Mouse (Mus musculus): ENCODE results near the gene Thbd. TPM values are rescaled to one million over a fixed set of nuclear protein-coding genes. Genes with fewer than 3 reads are reported as not detected.

The Thbd gene
- polyA plus RNA-seq, 1 experiment from 2014 or later: 1.3 TPM

DNA sequence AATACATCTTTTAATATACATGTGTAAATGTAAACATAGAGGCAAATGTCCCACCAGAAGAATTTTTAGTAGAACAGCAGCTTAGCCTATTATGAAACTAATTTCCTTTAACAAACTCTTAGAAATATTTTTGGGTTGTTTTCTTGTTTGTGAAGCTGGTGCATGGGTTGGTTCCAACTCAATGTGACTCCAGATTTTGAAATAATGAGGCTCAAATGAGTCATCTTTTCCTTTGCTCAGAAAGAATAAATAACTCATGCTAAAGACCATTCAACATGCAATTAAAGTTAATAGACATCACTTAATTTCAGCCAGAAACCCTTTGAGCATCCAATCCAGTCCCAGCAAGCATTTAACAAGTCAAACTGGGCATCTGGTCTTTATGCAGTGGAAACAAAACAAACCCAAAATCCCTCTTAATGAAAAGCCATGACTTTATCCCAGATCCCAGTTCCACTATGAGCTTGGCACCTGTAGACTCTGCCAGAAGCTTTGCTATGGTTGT, 21.1 kb upstream of the Thbd start:
- no peak overlapping the region for H3K27ac ChIP-seq (ENCODE audit: low read depth, low read length)
- no peaks in the 10 kb centered on the region for H3K27me3 ChIP-seq (ENCODE audit: control insufficient read depth, insufficient read depth, low read length)
- no peak overlapping the region for H3K4me3 ChIP-seq (ENCODE audit: low read depth, low read length)
- no peaks in the 10 kb centered on the region for H3K9me3 ChIP-seq (ENCODE audit: control insufficient read depth, low read length)
- ATAC-seq (ENCODE audit: low read depth): no peak
- H3K36me3 ChIP-seq (ENCODE audit: control insufficient read depth, insufficient read depth, low read length): no peaks in the 10 kb centered on the region
- no peaks in the 10 kb centered on the region for H3K4me1 ChIP-seq (ENCODE audit: control insufficient read depth, insufficient read depth, low read length)
- no peak overlapping the region for H3K4me2 ChIP-seq (ENCODE audit: low read depth, low read length)
- H3K9ac ChIP-seq (replicated peaks; ENCODE audit: low read depth, low read length): no peak overlapping the region

DNA sequence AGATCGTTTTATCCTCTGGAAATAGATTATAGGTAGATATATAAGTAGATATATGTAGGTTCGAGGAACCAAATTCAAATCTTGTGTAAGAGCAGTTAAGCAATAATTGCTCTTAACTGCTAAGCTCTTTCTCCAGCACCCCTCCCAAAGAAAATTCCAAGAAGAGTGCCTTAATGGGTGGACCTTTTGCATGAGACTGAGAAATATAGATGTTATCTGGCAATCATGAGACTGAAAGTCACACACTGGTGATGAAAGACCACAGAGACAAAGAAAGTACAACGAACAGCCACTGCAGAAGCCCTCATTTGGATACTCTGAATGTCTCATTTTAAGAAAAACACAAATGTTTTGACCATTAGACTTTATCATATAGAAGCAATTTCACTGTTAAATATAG, 20.5 kb upstream of the Thbd start:
- Histone ChIP-seq H3K27me3 (ENCODE audit: control insufficient read depth, insufficient read depth, low read length) (no peaks in the 10 kb centered on the region), H3K9ac (replicated peaks; ENCODE audit: low read depth, low read length) (no peak overlapping the region), H3K4me2 (ENCODE audit: low read depth, low read length) (no peak overlapping the region), H3K9me3 (ENCODE audit: control insufficient read depth, low read length) (no peaks in the 10 kb centered on the region), H3K4me1 (ENCODE audit: control insufficient read depth, insufficient read depth, low read length) (no peaks in the 10 kb centered on the region), H3K27ac (ENCODE audit: low read depth, low read length) (no peak overlapping the region), H3K36me3 (ENCODE audit: control insufficient read depth, insufficient read depth, low read length) (no peaks in the 10 kb centered on the region), H3K4me3 (ENCODE audit: low read depth, low read length) (no peak overlapping the region)
- ATAC-seq (ENCODE audit: low read depth): no peak
- 89% methylated on average over 3 of the region's 3 CpGs for WGBS

DNA sequence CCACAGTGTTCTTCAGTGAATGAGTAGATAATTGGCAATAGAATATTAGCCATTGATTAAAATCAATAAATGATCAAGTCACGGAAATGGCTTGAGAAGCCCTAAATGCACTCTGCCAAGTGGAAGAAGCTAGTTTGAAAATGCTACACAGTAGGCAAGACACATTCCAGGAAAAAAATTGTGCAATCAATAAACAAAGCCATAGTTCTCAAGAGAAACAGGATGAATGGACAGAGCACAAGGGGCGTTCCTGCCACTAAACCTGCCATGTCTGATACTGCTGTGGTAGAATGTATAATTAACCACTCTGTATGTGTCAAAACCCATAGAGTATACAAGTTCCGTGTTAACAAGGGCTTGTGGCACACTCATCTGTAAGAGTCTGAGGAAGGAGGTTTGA, 19.6 kb upstream of the Thbd start:
- no peaks in the 10 kb centered on the region for H3K36me3 ChIP-seq (ENCODE audit: control insufficient read depth, insufficient read depth, low read length)
- no peak overlapping the region for H3K4me3 ChIP-seq (ENCODE audit: low read depth, low read length)
- WGBS: 83% methylated on average over 3 of the region's 3 CpGs
- no peaks in the 10 kb centered on the region for H3K4me1 ChIP-seq (ENCODE audit: control insufficient read depth, insufficient read depth, low read length)
- no peaks in the 10 kb centered on the region for H3K27me3 ChIP-seq (ENCODE audit: control insufficient read depth, insufficient read depth, low read length)
- H3K4me2 ChIP-seq (ENCODE audit: low read depth, low read length): no peak overlapping the region
- H3K9me3 ChIP-seq (ENCODE audit: control insufficient read depth, low read length): no peaks in the 10 kb centered on the region
- no peak overlapping the region for H3K27ac ChIP-seq (ENCODE audit: low read depth, low read length)
- no peak for ATAC-seq (ENCODE audit: low read depth)
- no peak overlapping the region for H3K9ac ChIP-seq (replicated peaks; ENCODE audit: low read depth, low read length)

DNA sequence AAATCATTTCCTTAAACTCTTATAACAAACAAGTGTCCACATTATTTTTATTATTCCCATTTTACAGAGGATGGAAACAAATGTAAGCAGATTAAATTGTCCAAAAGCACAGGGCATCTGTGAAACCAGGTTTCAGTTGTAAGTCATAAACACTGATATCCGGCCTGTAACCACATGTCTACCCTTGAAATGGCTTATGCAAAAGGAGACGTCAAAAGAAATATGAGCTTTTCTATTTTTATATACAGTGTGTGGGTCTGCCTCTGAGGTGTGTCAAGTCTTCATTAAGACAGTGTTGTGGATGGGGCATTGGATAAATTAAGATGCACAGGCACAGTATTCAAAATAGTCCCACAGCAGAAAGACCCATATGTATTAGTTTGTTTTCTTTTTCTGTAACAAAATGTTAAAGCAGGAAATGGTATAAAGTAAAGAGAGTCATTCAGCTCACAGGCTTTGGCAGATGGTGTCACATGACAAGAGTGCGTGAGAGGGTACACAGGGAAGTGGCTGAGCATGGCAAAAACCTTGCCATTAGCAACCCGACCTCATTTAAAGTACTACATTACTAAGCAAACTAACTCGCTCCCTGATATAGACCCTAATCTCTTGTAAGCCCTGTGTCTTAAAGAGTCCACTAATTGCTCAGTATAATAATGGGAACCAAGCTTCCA, 17.9 kb upstream of the Thbd start:
- H3K4me1 ChIP-seq (ENCODE audit: control insufficient read depth, insufficient read depth, low read length): no peaks in the 10 kb centered on the region
- H3K36me3 ChIP-seq (ENCODE audit: control insufficient read depth, insufficient read depth, low read length): no peaks in the 10 kb centered on the region
- no peaks in the 10 kb centered on the region for H3K9me3 ChIP-seq (ENCODE audit: control insufficient read depth, low read length)
- H3K4me2 ChIP-seq (ENCODE audit: low read depth, low read length): no peak overlapping the region
- H3K9ac ChIP-seq (replicated peaks; ENCODE audit: low read depth, low read length): no peak overlapping the region
- H3K27me3 ChIP-seq (ENCODE audit: control insufficient read depth, insufficient read depth, low read length): no peaks in the 10 kb centered on the region
- H3K27ac ChIP-seq (ENCODE audit: low read depth, low read length): no peak overlapping the region
- WGBS: 89% methylated on average over 5 of the region's 5 CpGs
- ATAC-seq (ENCODE audit: low read depth): no peak
- H3K4me3 ChIP-seq (ENCODE audit: low read depth, low read length): no peak overlapping the region

DNA sequence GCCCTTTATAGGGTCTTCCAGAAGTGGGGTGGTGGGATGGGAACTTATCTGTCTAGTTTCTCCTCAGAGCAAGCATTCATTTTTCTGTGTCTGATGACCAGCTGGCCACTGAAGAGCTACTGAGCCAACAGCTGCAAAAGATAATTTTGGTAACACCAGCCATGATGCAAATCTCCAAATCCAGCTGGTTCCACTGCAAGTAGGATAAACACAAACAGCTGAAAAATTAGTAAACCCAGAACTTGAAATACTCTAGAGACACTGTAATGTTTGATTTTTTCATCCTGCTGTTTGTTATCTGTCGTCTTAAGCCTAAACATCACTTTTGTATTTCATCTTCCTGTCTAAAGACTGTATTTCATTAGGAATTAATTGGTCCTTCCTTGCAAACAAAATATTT, 13.7 kb upstream of the Thbd start:
- Histone ChIP-seq H3K27ac (ENCODE audit: low read depth, low read length) (no peak overlapping the region), H3K4me1 (ENCODE audit: control insufficient read depth, insufficient read depth, low read length) (no peaks in the 10 kb centered on the region), H3K27me3 (ENCODE audit: control insufficient read depth, insufficient read depth, low read length) (no peaks in the 10 kb centered on the region), H3K4me3 (ENCODE audit: low read depth, low read length) (no peak overlapping the region), H3K36me3 (ENCODE audit: control insufficient read depth, insufficient read depth, low read length) (no peaks in the 10 kb centered on the region), H3K9ac (replicated peaks; ENCODE audit: low read depth, low read length) (no peak overlapping the region), H3K4me2 (ENCODE audit: low read depth, low read length) (no peak overlapping the region), H3K9me3 (ENCODE audit: control insufficient read depth, low read length) (no peaks in the 10 kb centered on the region)
- no peak for ATAC-seq (ENCODE audit: low read depth)
- WGBS: 80% methylated on average over 1 of the region's 1 CpGs

DNA sequence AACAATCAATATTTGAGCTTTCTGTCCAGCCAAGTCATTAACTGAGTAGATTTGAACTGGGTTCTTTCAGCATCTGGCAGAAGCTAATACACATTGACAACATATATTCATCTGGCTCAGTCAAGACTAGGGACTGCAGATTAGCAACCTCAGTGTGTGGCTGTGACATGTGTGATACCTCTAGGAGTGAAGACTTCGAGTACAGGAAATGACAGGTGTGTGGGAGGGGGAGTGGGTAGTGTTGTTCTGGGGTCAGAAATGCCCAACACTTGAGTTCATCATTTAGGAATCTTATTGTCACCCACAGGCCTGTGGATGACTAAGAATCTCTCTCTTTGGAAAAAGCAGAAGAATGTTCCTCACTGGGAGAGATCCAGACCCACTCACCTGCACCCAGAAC, 13.1 kb upstream of the Thbd start:
- no peak for ATAC-seq (ENCODE audit: low read depth)
- Histone ChIP-seq H3K9me3 (ENCODE audit: control insufficient read depth, low read length) (no peaks in the 10 kb centered on the region), H3K4me3 (ENCODE audit: low read depth, low read length) (no peak overlapping the region), H3K4me2 (ENCODE audit: low read depth, low read length) (no peak overlapping the region), H3K4me1 (ENCODE audit: control insufficient read depth, insufficient read depth, low read length) (no peaks in the 10 kb centered on the region), H3K9ac (replicated peaks; ENCODE audit: low read depth, low read length) (no peak overlapping the region), H3K27ac (ENCODE audit: low read depth, low read length) (no peak overlapping the region), H3K27me3 (ENCODE audit: control insufficient read depth, insufficient read depth, low read length) (no peaks in the 10 kb centered on the region), H3K36me3 (ENCODE audit: control insufficient read depth, insufficient read depth, low read length) (no peaks in the 10 kb centered on the region)
- 50% methylated on average over 1 of the region's 1 CpGs for WGBS

DNA sequence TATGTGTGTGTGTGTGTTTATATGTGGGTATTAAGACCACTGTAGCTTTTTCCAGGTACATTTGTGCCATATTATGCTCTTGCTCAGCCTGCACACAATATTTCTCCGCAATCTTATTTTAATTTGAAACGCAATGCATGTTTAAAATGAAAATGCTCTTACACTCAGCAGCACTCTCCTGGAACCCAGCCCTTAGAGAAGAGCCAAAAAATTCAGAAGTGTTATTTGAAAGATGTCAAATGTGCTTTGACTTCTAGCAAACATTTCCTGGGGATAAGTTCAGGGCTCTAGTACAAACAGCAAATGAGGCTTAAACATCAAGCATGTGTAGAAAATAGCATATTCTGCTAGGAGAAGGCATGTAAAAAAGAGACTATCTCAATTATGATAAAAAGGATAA, 11.8 kb upstream of the Thbd start:
- Histone ChIP-seq H3K4me3 (ENCODE audit: low read depth, low read length) (no peak overlapping the region), H3K9me3 (ENCODE audit: control insufficient read depth, low read length) (no peaks in the 10 kb centered on the region), H3K4me2 (ENCODE audit: low read depth, low read length) (no peak overlapping the region), H3K27ac (ENCODE audit: low read depth, low read length) (no peak overlapping the region), H3K36me3 (ENCODE audit: control insufficient read depth, insufficient read depth, low read length) (no peaks in the 10 kb centered on the region), H3K4me1 (ENCODE audit: control insufficient read depth, insufficient read depth, low read length) (no peaks in the 10 kb centered on the region), H3K27me3 (ENCODE audit: control insufficient read depth, insufficient read depth, low read length) (no peaks in the 10 kb centered on the region), H3K9ac (replicated peaks; ENCODE audit: low read depth, low read length) (no peak overlapping the region)
- WGBS: 90% methylated on average over 2 of the region's 2 CpGs
- no peak for ATAC-seq (ENCODE audit: low read depth)

DNA sequence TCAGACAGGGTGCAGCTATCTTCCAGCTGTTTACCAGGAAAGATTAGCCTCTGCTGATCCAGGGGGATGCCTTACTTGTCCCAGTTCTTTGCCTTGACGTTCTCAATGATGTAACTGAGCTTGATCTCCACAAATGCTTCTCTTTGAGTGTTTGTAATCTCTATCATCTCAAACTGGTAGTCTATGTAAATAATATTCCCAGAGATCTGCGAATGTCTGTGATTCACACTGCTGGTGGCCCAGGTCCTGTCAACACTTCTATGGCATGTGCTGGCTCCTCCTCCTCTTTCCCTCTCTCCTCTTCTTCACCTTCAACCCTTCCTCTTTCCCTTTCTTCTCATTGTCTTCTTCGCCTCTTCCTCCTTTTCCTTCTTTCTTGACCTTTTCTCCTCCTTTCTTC, 11.2 kb upstream of the Thbd start:
- Histone ChIP-seq H3K4me3 (ENCODE audit: low read depth, low read length) (no peak overlapping the region), H3K9me3 (ENCODE audit: control insufficient read depth, low read length) (no peaks in the 10 kb centered on the region), H3K36me3 (ENCODE audit: control insufficient read depth, insufficient read depth, low read length) (no peaks in the 10 kb centered on the region), H3K4me2 (ENCODE audit: low read depth, low read length) (no peak overlapping the region), H3K9ac (replicated peaks; ENCODE audit: low read depth, low read length) (no peak overlapping the region), H3K27me3 (ENCODE audit: control insufficient read depth, insufficient read depth, low read length) (no peaks in the 10 kb centered on the region), H3K27ac (ENCODE audit: low read depth, low read length) (no peak overlapping the region), H3K4me1 (ENCODE audit: control insufficient read depth, insufficient read depth, low read length) (no peaks in the 10 kb centered on the region)
- 88% methylated on average over 3 of the region's 3 CpGs for WGBS
- ATAC-seq (ENCODE audit: low read depth): no peak

DNA sequence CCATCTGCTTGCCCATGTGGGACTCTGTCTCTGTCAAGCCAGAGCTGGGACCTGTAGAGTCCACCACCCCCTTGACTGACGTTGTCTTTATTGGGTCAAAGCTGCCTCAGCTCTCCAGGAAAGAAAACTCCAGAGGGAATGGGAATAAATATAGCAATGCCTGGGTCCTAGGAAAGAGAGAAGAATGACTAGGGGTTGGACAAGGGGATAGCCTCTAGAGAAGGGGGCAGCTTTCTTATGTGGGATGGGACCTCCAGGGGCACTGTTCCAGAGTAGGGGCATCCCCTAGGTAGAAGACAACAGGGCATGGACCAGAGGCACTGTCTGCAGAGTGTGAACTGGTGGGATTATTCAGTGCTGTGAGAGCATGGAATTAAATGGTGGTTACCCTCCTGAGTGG, 1.8 kb upstream of the Thbd start:
- no peak for ATAC-seq (ENCODE audit: low read depth)
- Histone ChIP-seq H3K4me1 (ENCODE audit: control insufficient read depth, insufficient read depth, low read length) (peaks cover 17% of the 10 kb centered on the region), H3K36me3 (ENCODE audit: control insufficient read depth, insufficient read depth, low read length) (no peaks in the 10 kb centered on the region), H3K4me3 (ENCODE audit: low read depth, low read length) (no peak overlapping the region), H3K27me3 (ENCODE audit: control insufficient read depth, insufficient read depth, low read length) (peaks cover 29% of the 10 kb centered on the region), H3K9ac (replicated peaks; ENCODE audit: low read depth, low read length) (no peak overlapping the region), H3K4me2 (ENCODE audit: low read depth, low read length) (no peak overlapping the region), H3K9me3 (ENCODE audit: control insufficient read depth, low read length) (no peaks in the 10 kb centered on the region), H3K27ac (ENCODE audit: low read depth, low read length) (no peak overlapping the region)
- 100% methylated on average over 1 of the region's 1 CpGs for WGBS

Measured in neural tube, embryonic 14.5 days (tissue).